In genomic region chr2:49503596-49503995, GRCm38 (mm10) we compare ENCODE assay signal across 9 mouse cellular contexts. TPM values are rescaled to one million over a fixed set of nuclear protein-coding genes. Genes with fewer than 3 reads are reported as not detected.
DNase-seq lines count a peak whose midpoint lies in the region; ATAC-seq lines count a peak whose summit lies in the region.
"Had no signal": no experiment of that assay in that cellular context is flagged by ENCODE, and none has a peak within 500 bp of the region (broad histone marks: within the 10 kb centered on the region; RNA-seq: fewer than 3 reads in every experiment).

No protein-coding gene starts in this region.

- peak; percentile 23 for DNase-seq in gastrocnemius, adult 18-20 months (ENCODE audit: low spot score)
- DNase-seq in gastrocnemius, postnatal 25 days, result no peak
- peak; percentile 35 for DNase-seq in urinary bladder, postnatal 25 days (ENCODE audit: low spot score)
- DNase-seq in urinary bladder, adult 2 months (ENCODE audit: low spot score), result no peak
- DNase-seq in limb, embryonic 11.5 days (ENCODE audit: low spot score), result peak; percentile 71
- DNase-seq in right cerebral cortex, postnatal 14 days, result no peak

- no peaks in the 10 kb centered on the region for H3K4me1 ChIP-seq in limb, embryonic 11.5 days (ENCODE audit: control insufficient read depth, insufficient read depth, low read length)
- H3K4me1 ChIP-seq in hindbrain, embryonic 13.5 days (replicated peaks), result peaks cover 6% of the 10 kb centered on the region; the same call in 1 of the 2 replicates
- H3K4me1 ChIP-seq in forebrain, embryonic 15.5 days, result no peaks in the 10 kb centered on the region

- no peaks in the 10 kb centered on the region for H3K9me3 ChIP-seq in limb, embryonic 11.5 days (ENCODE audit: control insufficient read depth, low read length)
- no peaks in the 10 kb centered on the region for H3K9me3 ChIP-seq in hindbrain, embryonic 13.5 days
- no peaks in the 10 kb centered on the region for H3K9me3 ChIP-seq in forebrain, embryonic 15.5 days
- H3K9me3 ChIP-seq: heart, embryonic 13.5 days had no signal

- no peak overlapping the region for H3K4me2 ChIP-seq in limb, embryonic 11.5 days (ENCODE audit: low read depth, severe bottlenecking)
- no peak overlapping the region for H3K4me2 ChIP-seq in hindbrain, embryonic 13.5 days
- no peak overlapping the region for H3K4me2 ChIP-seq in forebrain, embryonic 15.5 days (replicated peaks)
- H3K4me2 ChIP-seq: heart, embryonic 13.5 days had no signal

- 53% methylated on average over 3 of the region's 3 CpGs for WGBS in limb, embryonic 11.5 days
- 64% methylated on average over 3 of the region's 3 CpGs for WGBS in hindbrain, embryonic 13.5 days
- 74% methylated on average over 3 of the region's 3 CpGs for WGBS in forebrain, embryonic 15.5 days

- H3K9ac ChIP-seq in limb, embryonic 11.5 days (ENCODE audit: low read length), result no peak overlapping the region
- H3K9ac ChIP-seq in hindbrain, embryonic 13.5 days, result no peak overlapping the region
- H3K9ac ChIP-seq in forebrain, embryonic 15.5 days (replicated peaks), result no peak overlapping the region
- H3K9ac ChIP-seq: heart, embryonic 13.5 days had no signal

- H3K4me3 ChIP-seq in limb, embryonic 11.5 days (ENCODE audit: low read depth, low read length), result no peak overlapping the region
- no peak overlapping the region for H3K4me3 ChIP-seq in hindbrain, embryonic 13.5 days
- H3K4me3 ChIP-seq in forebrain, embryonic 15.5 days, result no peak overlapping the region
- H3K4me3 ChIP-seq: heart, embryonic 13.5 days had no signal

- H3K36me3 ChIP-seq in limb, embryonic 11.5 days (ENCODE audit: control insufficient read depth, insufficient read depth, low read length), result no peaks in the 10 kb centered on the region
- no peaks in the 10 kb centered on the region for H3K36me3 ChIP-seq in hindbrain, embryonic 13.5 days
- no peaks in the 10 kb centered on the region for H3K36me3 ChIP-seq in forebrain, embryonic 15.5 days
- H3K36me3 ChIP-seq: heart, embryonic 13.5 days had no signal

- no peak overlapping the region for H3K27ac ChIP-seq in limb, embryonic 11.5 days (replicated peaks; ENCODE audit: low read depth, low read length)
- H3K27ac ChIP-seq in hindbrain, embryonic 13.5 days, result no peak overlapping the region
- no peak overlapping the region for H3K27ac ChIP-seq in forebrain, embryonic 15.5 days (replicated peaks)
- H3K27ac ChIP-seq: heart, embryonic 13.5 days had no signal

- no peaks in the 10 kb centered on the region for H3K27me3 ChIP-seq in limb, embryonic 11.5 days (ENCODE audit: control insufficient read depth, insufficient read depth, low read length)
- no peaks in the 10 kb centered on the region for H3K27me3 ChIP-seq in hindbrain, embryonic 13.5 days
- H3K27me3 ChIP-seq in forebrain, embryonic 15.5 days, result no peaks in the 10 kb centered on the region
- H3K27me3 ChIP-seq: heart, embryonic 13.5 days had no signal

- no peak for ATAC-seq in limb, embryonic 11.5 days (ENCODE audit: insufficient number of reproducible peaks, low FRiP score, low TSS enrichment, low read depth)
- ATAC-seq in hindbrain, embryonic 13.5 days (ENCODE audit: low FRiP score), result no peak
- no peak for ATAC-seq in forebrain, embryonic 15.5 days (replicated peaks)

RNA-seq across cellular contexts. Expression of gene Epc2, which starts 52.3 kb away (rescaled TPM):
- total RNA-seq in gastrocnemius, adult 18-20 months (2021), result 10 to 100 TPM; 15.3 to 15.9 TPM
- total RNA-seq in gastrocnemius, postnatal 25 days (2021), result 10 to 100 TPM; 10.9 to 11.9 TPM
- polyA plus RNA-seq in urinary bladder, adult 2 months (2012; rRNA removed), result 13.3 and 18.0 TPM in 2 replicates
- 11.9 and 12.7 TPM in 2 replicates for polyA plus RNA-seq in limb, embryonic 11.5 days (2014; fragmentation: Nextera tagmentation; extraction: Ambion mirVana)
- 12.6 and 12.7 TPM in 2 replicates for polyA plus RNA-seq in hindbrain, embryonic 13.5 days (2015; fragmentation: Nextera tagmentation; extraction: Ambion mirVana)
- polyA plus RNA-seq in forebrain, embryonic 15.5 days (2015; fragmentation: Nextera tagmentation; extraction: Ambion mirVana), result 13.2 and 15.4 TPM in 2 replicates

Comparison
In these comparisons a context has a peak if more than half of its experiments do, and no peak if none do; other contexts are left out.
1. DNase-seq: peak in gastrocnemius, adult 18-20 months (single experiment), urinary bladder, postnatal 25 days (single experiment) and limb, embryonic 11.5 days (single experiment); none in gastrocnemius, postnatal 25 days (single experiment), urinary bladder, adult 2 months (single experiment) and right cerebral cortex, postnatal 14 days (single experiment).